Mouse (Mus musculus): ENCODE measurements at regions not wholly inside any gene's neighbourhood (a gene's known extent, or its start where the extent isn't known, plus 50 kb on each side); places are given as distances from the start of the nearest gene placed in this dataset.

DNA sequence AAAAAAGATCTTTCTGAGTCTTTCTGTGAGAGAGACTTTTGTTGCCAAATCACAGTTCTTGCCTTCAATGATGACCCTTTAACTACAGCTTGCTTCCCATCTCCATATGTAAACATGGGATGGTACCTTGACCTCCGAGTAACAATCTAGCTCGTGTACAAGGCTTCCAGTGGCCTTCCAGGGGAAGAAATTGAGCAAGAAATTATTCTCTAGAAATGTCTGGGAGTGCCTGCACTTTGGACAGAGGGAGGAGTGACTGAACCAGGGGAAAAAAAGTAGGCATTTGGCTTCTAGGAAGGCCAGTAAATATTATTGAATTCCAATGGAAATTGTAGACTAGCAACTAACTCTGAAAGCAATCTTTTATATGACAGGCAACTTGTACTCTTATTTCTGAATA is 287.8 kb upstream of the Mpdz start:
- no peak for DNase-seq (ENCODE audit: low read depth, low spot score)

DNA sequence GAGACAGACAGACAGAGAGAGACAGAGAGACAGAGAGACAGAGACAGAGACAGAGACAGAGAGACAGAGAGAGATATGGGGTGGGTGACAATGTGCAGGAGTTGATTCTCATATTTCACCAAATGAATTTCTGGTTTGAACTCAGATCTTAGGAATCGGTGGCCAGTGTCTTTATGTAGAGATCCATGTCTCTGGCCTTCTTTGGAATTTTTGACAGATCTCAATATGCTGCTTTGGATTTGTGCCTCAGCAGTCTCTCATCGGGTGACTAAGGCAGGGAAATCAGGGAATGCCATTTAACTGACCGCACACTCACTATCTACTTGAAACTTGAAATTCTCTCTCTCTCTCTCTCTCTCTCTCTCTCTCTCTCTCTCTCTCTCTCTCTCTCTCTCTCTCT is 286.3 kb upstream of the Mpdz start:
- DNase-seq (ENCODE audit: low read depth, low spot score) = no peak

DNA sequence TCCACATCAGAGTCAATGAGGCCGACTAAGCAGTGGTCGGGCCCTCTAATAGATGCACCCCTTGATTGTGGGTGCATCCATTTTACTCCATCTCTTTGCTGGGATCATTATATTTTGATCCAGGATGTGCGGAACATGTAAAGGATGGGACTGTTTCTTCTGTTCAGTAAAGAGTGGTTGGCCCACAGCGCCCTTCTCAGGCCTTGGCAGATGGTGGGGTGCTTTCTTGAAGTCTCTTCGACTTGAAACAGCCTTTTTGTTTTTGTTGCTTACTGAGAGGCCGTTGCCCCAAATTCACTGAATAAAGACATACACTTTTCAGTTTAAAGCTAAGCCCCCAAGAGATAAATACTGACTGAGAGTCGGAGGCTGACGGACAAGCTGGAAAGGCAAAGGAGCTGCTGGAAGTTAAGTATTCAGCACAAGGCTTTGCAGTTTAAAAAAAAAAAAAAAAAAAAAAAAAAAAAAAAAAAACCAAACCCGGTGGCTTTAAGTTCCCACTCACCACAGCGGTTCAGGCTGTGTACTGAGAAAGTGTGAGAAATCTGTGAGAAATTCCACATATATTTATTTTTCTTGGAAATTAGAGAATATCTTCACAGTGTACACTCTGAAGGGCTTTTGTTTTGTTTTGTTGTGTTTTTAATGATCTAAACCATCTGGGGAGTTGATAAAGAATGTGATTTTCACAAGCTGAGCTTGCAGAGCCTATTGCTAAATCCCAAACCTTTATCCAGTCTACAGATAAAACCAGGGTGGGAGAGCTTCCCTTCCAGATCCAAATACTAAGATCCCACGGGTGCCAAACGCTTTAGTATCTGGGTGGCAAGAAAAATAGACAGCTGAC is 285.3 kb upstream of the Mpdz start:
- DNase-seq (ENCODE audit: low read depth, low spot score) = no peak

DNA sequence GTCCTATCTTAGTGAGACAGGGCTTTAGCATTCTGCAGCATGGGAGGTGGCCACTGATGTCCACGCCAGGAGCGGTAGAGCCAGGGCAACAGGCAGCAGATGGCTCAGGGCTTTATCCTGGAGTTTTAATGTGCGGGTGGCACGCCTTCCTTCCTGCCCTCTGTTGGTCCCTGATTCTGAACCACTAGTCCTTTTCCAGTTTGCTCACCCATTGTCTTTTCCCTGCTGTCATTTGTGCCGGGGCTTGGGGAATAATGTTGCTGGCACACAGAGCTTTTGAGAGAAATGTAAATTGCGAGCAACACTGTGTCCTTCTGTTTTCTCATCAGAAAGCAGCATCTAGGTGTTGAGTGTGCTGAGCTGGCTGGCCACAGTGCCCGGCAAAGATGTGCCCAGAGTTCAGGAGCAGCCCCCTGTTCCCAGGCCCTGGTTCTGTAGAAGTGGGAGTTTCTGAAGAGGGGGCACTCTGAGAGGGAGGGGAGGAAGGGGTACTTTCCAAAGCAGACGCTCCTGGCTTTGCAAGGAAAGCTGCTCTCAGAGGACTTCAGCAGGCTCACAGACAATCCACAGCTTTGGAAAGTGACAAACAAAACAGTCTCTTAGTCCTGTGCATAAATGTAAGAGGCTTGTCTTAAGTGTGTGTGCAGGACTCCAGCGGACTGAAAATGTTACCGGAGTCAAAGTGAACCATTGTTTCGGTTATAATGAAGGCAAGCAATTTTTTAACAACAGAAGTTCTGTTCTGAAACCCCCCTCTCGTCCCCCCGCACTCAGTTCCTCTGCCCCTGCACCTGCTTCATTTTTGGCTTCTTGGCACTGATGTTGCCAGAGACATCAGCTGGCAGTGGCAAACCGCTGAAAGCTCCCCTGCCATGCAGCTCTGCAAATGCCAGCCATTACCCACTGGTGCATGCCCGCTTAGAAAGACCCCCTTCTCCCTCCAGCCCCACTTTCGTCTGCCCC is 284.4 kb upstream of the Mpdz start:
- no peak for DNase-seq (ENCODE audit: low read depth, low spot score)

DNA sequence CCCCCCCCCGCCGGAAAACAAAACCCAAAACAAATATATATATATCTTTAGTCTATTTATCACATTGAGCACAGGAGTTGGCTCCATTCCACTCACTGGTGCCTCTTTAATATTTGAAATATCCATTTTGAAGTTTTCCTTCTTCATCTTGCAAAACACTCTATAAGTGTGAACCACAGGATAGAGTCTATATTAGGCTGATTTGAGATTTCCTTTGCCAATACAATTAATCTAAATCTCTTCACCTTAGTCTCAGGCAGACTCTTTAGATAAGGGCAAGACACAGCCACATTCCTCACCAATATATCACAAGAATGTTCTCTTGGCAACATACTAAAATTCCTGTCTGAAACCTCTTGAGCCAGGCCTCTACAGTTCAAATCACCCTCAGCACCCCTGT is 282.1 kb upstream of the Mpdz start:
- DNase-seq (ENCODE audit: low read depth, low spot score) = no peak

DNA sequence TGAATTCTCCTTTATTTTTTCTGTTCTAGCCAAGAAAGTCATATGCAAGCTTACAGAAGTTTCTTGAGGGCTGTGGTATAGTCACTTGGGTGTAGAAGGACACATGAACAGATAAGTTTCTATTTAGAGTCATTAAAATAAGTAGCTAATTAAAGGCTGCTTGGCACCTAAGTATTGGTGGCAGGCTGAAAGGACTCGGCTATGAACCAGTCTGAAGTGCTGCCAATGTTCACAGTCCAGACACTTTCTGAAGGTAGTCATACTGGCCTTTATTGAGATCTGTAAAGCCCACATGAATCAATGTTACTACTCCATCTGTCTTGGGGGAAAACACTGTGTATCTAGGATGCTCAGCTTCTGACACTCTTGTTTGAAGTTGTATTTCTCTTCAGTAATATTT is 269.8 kb upstream of the Mpdz start:
- DNase-seq (ENCODE audit: low read depth, low spot score) = no peak

DNA sequence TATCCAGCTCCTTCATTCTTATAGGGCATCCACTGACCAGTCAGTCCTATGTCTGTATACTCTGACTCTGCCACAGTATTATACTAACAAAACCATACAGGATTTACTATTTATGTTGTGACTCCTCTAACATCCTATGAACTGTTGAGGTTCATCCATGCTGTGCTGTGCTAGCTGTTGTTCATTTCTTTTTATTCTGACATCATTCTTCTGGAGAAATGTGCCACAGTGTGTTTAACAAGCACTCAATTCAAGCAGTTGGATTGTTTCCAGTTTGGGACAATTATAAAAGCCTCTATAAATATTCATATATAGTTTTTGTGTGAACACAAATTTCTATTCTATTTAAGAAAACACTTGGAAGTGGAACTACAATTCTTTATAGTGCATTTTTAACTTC is 252.6 kb upstream of the Mpdz start:
- DNase-seq (ENCODE audit: low read depth, low spot score) = no peak

DNA sequence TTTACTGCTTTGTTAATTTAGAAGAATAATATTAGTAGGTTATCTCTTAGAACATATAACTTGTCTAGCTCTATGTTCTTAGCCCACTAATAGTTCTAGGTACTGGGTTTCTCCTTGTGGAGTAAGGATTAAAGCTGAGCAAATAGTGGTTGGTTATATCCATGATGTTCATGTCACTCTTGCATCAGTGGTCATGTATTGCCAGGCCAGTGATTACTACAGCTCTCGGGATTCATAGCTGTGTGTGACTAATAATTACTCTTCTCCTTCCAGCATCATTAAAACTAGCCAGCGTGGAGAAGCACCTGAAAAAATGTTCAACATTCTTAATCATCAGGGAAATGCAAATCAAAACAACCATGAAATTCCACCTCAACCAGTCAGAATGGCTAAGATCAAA is 234.6 kb upstream of the Mpdz start:
- DNase-seq (ENCODE audit: low read depth, low spot score) = no peak

DNA sequence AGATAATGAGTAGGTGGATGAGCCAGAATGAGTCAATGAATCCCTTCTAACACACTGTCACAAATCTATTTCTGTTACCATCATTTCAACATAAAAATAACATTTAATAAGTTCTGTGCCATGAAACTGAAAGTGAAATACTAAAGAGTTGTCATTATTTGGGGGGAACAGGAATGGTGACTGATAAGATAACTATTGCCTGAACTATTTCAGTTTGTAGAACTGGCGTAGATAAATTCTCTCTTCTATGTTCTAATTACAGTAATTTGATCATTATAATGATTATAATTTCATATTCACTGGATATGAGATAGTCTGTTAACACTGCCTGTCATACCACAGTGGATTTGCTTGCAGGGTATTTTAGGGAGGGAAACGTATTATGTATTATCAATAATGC is 232.3 kb upstream of the Mpdz start:
- no peak for DNase-seq (ENCODE audit: low read depth, low spot score)

DNA sequence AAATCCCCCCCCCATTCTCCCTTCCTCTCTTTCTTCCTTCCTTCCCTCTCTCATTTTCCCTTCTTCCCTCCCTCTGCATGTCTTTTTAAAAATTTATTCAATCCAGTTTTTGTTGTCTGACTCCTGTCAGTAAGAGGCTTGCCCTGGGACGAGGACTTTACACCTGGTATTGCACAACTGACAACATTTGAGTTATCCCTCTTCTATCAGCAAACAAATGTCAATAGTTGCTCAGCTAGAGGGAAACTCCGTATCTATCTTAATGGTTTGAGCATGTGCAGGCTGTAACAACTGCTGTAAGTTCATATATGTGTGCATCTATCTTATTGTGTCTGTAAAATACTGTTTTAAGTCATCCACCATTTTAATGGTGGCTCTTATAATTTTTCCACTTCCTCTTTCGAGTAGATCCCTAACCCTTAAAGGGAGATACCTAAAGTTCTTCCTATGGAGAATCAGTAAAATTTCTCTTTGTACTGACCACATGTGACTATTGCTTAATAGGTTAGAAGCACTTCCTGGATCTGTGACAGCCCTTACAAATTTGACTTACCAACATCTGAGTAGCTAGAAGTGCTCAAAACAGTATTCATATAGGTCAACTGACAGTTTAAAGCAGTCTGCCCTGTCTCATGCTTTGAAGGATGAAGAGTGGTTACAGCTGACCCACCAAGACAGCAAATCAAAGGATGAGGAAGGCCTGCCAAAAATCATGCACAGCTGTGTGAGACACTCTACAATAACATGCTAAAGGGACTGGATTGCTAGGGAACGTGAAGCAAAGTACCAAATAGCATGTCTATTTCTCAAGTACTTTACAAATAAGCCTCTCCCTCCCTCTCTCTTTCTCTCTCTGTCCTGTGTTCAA is 231.0 kb upstream of the Mpdz start:
- no peak for DNase-seq (ENCODE audit: low read depth, low spot score)

DNA sequence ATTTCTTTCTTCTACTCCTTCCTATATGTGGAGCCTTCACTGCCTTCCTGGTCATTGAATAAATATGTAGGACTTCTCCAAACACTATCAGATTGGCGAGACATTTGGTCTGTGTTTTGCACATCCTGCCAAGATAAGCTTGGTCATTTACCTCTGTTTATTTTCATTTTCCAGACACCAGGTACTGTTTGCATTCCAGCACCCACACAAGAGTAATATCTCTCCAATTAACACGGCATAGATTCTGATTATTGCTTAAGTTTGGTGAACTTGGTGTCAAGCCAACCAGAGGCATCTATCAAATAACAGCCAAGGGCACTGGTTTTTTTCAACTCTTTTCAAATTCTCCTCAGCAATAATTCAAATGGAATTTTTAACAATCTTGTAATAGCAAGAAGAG is 229.4 kb upstream of the Mpdz start:
- no peak for DNase-seq (ENCODE audit: low read depth, low spot score)

DNA sequence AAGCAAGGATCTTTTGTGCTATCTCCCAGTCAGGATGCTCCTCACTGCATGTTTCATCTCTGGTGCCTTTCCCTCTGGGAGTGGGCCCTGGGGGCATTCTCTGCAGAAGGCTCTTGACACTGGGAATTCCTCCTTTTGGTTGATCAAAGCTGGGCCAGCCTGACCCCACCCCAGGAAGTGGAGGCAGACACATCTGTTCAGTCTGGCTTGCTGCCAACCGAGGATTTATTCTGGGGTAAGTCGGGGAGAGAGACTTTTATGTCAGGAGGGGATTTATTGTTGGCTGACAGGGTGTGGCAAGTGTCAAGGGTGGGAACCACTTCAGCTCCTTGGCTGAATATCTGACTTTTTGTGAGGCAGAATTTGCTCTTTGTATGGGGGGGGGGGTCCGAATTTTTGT is 226.6 kb upstream of the Mpdz start:
- DNase-seq (ENCODE audit: low read depth, low spot score) = peak; percentile 94

DNA sequence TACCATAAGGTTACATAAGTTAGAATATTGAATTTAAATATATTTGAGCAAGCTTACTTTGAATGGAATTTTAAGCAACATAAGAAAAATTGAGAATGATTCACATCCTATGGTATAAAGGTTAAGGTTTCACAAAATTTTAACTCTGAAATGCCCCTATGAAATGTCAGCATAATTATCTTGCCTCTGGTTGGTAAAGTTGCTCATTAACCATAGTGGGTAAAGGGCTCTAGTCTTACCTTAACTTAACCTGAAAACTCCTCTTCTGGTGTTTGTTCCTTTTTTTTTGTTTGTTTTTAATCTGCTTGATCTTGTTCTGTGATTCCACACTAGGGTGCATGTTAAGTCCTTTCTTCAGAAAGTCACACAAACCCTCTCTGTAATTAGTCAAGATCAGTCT is 218.5 kb upstream of the Mpdz start:
- DNase-seq (ENCODE audit: low read depth, low spot score) = no peak

DNA sequence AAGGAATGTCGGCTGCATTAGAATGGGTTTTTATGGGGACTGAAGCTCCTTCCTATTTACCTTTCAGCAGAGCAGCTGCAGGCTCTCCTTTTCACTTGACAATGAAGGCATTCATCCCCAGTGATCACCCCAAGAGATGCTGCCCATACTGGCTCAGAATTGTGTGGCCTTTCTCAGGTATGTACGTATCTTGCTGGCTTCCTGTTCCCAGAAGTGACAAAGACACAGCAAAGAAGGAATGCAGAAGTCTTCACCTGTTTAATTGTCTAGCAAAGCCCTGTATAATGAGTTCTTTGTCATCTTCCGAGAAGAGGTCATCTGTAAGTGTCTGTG is 185.8 kb upstream of the Mpdz start:
- DNase-seq (ENCODE audit: low read depth, low spot score) = peak; percentile 57

DNA sequence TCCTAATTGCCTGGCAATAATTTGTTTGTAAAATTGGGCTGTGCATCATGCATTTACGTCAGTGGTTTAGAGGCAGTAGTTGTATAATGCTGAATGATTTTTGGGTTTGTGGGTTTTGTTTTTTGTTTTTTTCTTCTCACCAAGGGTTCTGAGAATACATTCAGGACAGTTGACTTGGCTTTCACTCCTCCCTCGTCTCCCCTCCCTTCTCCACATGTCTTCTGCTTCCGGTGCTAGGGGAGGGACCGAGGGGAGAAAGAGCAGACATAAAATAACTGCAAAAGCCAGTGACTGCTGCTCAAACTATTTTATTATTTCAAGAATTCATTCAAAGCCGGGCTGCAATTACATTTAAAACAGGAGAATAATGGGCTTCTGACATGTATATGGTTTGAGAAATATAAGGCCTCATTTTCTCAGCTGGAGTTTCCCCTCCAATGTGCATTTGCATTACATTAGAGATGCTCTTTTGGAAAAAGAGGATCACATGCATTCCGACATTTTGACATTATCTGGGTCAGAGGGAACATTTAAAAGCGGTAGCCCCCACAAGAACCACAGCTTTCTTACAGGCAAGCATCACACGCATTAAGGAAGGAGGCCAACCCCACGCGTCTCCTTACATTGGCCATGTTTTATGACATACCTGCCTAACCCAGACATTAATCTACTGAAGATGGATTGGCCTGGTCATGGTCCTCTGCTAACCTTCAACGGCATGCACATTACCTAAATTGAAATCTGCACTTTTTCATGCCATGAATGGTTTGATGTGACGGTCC is 185.3 kb upstream of the Mpdz start:
- DNase-seq (ENCODE audit: low read depth, low spot score) = no peak

DNA sequence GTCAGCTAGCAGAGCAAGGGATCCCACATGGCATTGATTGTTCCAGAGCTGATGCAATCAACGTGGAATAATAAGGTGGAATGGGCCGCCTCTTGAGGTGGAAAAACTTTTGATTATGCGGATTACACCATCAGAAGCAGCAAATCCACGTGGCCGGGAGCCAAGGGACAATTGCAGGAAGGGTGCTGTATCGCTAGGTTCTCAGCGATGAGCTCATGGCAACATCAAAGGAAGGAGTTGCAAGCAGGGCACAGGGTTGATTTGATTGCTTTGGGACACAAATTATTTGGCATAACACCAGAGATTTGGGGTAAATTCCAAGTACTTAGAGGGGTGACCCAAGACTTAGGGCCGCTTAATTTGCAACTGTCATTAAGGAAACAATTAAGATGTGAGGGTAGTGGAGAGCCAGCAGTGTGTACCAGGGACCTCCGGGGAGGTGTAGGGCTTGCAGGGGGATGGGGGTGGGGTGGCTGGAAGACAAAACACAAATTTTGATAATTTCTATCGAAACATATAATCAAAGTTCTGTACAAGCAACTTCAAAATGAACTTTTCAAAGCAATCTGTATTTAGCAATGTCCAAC is 182.8 kb upstream of the Mpdz start:
- no peak for DNase-seq (ENCODE audit: low read depth, low spot score)

DNA sequence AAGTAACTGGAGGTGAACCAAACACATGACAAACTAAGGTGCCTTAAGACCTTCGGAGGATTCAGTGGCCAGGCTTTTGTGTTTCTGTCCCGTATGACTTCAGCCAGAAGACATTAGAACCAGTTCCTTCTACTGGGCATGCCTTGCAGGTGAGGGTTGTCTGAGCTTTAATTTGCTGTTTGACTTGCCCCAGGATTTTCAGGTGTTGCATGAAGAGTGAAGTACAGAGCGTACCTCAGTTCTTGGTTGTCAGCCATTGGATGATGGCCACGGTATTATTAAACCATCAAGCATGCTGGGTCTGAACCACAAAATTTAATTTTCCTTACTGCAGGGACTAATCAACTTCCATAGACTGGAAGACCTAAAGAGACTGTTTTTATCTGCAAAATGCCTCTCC is 181.5 kb upstream of the Mpdz start:
- no peak for DNase-seq (ENCODE audit: low read depth, low spot score)

DNA sequence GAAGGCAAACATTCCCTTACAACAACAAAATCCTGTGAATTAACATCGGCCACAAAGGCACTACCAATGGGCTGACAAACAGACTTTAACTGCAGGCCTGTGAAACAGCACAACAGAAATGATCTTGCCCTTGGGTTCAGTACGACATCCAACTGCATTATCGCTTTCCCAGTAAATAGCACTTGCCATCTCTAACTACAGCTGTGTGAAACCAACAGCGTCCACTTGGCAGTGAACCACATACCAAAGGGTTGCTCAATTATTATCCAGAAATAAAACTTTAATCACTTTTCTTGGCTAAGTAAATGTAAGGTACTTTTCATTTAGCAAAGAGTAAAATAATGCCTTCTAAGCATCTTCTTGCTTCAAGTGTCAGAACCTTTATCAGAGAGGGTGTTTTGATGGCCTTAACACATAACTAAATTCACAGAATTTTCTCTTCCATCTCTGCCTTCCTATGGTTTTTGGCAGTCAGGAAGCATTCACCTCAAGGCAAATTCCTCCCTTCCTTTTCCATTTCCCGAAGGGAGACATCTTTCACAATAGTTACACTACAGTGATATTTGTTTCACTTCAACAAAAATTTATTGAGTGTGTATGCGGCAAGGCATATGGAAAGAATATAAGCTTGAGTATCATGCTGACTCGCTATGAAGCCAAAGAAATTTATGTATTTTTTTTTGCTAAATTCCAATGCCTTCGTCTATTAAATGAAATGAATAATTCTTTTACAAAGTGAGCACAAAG is 178.9 kb upstream of the Mpdz start:
- DNase-seq (ENCODE audit: low read depth, low spot score) = no peak

DNA sequence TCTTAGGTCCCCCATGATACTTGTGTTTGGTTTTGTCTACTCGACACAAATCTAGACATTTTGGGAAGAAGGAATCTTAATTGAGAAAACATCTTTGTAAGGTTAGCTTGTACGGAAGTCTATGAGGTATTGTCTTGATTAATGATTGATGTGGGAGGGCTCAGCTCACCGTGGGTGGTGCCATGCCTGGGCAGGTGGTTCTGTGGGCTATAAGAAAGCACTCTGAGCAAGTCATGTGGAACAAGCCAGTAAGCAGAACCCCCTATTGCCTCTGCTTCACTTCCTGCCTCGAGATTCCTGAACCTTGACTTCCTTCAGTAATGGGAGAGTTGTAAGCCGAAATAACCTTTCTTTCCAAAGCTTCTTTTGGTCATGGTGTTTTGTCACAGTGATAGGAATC is 174.6 kb upstream of the Mpdz start:
- no peak for DNase-seq (ENCODE audit: low read depth, low spot score)

DNA sequence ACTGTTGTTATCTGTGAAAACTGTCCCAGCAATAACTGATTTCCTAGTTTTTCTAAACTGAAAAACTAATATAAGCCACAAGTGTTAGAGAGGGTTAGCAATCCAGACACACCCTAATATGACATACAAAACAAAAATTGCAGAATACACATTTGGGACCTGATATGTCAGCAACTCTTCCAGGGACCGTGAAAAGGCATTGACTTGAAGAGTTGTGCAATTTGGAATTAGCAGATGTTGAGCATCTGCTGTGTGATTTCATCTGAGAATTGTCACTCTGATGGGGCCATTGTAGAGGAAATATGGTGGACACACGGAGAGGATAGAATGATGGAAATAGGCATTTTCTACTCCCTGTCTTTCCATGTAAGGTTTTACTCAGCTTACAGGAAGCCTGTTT is 168.6 kb upstream of the Mpdz start:
- DNase-seq (ENCODE audit: low read depth, low spot score) = no peak

Data from ZHBTc4 (cell line).